Mouse (Mus musculus) cortical plate, adult 2 months (tissue): ENCODE data around the gene Riok1.

Source experiments
- CTCF ChIP-seq: fragments of 200-500 bp; IDR thresholded peaks from 2 replicates; pipeline ENCODE4 v1.5.1; 2011; ENCODE audit warnings: mild to moderate bottlenecking, control low read depth, low read length; ENCODE audit not compliant: insufficient read depth; ENCODE audit errors: extremely low read depth
- POLR2A ChIP-seq: fragments of 200-500 bp; IDR thresholded peaks from 2 replicates; pipeline ENCODE4 v1.6.1; 2011; ENCODE audit warnings: mild to moderate bottlenecking, low read length, control low read depth; ENCODE audit not compliant: insufficient read depth; ENCODE audit errors: extremely low read depth

GRCm38 (mm10) chr13:37993376-37993703 lies 43.5 kb upstream of the Riok1 start:
- TF ChIP-seq CTCF = no peak
- no peak for TF ChIP-seq POLR2A
